Mouse (Mus musculus): Measurements from ENCODE around the gene Ear14.
"Not testable (repeated sequence)": the region's sequence is repeated elsewhere in the genome, so short reads cannot be mapped to it uniquely, and the experiment has no call there.

Gene Ear14

GRCm38 (mm10) chr14:51203115-51203514 is at the start of gene Ear14:
Ear14 (plus strand) TSS chr14:51203391.
- no peak for DNase-seq

- DNase-seq: no peak
These were observed 47.0 kb upstream of the Ear14 start for GRCm38 (mm10) chr14:51156056-51156735.

- DNase-seq: no peak
These were observed 46.5 kb upstream of the Ear14 start for GRCm38 (mm10) chr14:51156736-51157068.

GRCm38 (mm10) chr14:51157072-51157471 is 46.1 kb upstream of the Ear14 start:
- DNase-seq: no peak

DNA sequence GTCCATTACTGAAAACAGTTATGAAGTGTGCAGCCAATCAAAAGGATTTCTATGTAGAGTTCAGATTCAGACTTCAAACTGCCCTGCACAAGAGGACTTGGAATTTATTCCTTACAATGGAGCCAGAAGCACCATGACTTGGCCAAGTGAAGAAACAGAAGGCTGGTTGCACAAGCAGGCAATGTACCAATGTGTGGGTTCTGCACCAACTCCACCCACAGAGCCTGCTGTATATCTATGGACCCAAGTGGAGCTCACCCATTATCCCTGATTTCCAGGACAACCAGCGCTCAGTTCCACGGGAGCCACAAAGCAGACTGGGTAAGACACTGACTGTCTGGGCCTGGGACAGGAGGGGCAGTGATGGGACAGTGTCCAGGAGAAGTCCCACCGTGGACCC is 41.2 kb upstream of the Ear14 start, which contains the start of gene Rnase2b:
Gene Rnase2b, plus strand, starts transcription at position 285 of the 400 bp plus-strand sequence.
- DNase-seq: not testable (repeated sequence)

- not testable (repeated sequence) for DNase-seq
These were observed 39.9 kb upstream of the Ear14 start for GRCm38 (mm10) chr14:51163323-51163722.

DNA sequence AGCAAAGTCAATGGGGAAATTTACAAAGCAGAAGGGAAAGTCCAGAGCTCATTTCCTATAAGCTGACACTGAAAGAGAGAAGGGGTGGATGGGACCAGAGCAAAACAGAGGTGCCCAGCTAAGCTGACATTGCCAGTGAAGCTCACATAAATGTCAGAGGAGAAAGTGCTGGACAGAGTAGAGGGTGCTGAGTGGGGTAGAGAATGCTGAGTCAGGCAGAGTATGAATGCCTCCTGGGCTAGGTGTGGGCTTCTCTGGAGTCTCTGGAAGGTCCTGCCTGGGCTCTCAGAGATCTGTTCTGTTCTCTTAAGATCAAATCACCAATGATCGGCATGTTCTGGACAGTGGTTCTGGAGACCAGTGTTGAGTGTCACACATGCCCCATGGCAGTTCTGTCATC is 37.8 kb upstream of the Ear14 start:
- no peak for DNase-seq

DNA sequence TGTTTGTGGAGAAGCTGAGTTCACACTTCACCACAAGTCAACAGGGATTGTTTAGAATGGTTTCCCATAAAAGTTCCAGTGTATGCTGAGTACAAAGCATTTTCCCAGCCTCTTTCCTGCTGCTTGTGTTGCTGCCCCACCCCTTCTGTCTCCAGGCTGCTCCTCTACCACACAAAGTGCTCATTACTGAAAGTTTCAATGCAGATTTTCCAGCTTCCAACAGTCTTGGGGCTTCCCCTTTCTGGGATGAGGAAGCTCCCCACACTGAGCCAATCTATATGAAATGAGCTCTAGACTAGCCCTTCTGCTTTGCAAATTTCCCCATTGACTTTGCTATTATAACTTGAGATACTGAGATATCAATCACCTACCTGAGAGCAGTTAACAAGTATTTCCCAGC is 37.1 kb upstream of the Ear14 start:
- no peak for DNase-seq

GRCm38 (mm10) chr14:51172095-51172865 is 30.9 kb upstream of the Ear14 start:
- not testable (repeated sequence) for DNase-seq

- not testable (repeated sequence) for DNase-seq
These were observed 30.2 kb upstream of the Ear14 start for GRCm38 (mm10) chr14:51172947-51173346.

GRCm38 (mm10) chr14:51173843-51174242 is 29.3 kb upstream of the Ear14 start:
- no peak for DNase-seq

DNA sequence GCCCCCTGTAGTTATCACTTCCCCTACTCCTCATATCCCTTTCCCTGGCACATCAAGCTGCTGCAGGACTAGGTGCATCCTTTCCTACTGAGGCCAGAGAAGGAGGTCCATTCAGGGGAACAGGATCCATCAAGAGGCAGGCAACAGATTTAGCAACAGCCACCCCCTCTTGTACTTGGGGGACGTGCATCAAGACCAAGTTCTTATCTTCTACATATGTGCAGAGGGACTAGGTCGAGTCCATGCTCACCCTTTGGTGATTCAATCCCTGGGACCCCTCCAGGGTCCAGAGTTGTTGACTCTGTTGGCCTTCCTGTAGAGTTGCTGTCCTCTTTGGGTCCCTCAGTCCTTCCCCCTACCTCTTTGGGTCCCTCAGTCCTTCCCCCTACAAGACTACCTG is 22.1 kb upstream of the Ear14 start:
- not testable (repeated sequence) for DNase-seq

DNA sequence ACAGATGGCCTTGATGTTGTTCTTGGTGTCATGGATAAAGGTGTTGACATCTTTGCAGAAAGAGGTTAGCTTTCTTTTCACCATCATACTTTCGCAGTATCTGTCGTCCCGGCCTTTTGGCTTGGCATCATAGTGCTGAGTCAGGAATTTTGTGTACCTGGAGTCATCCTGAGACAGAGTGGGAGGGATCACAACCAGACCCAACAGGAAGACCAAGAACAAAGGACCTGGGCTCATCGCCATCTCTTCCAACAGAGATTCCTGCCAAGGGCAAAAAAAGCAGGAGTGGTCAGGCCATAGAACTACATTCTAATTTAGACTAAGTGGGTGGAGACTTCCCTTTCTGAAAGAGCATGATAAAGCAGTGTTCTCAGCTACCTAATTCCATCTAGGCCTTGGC is 7.5 kb upstream of the Ear14 start:
- no peak for DNase-seq

GRCm38 (mm10) chr14:51199098-51200023 is 3.8 kb upstream of the Ear14 start, which contains the start of gene Ang2:
Ang2 (minus strand) TSS chr14:51199148.
- no peak for DNase-seq

GRCm38 (mm10) chr14:51200054-51200453 is 3.1 kb upstream of the Ear14 start:
- no peak for DNase-seq

DNA sequence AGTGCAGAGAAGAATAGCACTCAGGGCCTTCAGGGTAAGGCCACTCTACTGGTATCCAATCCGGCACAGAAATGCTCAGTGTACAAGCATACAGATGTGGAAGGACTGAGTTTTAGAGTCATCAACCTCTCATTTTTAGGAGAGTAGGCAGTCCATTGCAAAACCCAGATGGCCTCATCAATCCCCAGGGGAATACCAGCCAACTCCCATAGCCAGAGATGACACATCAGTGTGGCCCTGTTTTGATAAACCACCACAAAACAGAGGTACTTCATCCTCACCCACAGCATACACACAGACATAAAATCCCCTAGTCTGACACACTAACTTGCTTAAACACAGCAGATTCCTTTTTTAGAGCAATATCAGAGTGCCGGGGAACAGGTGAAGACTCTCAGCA is 2.7 kb upstream of the Ear14 start:
- no peak for DNase-seq

GRCm38 (mm10) chr14:51220075-51220474 is 16.9 kb downstream of the Ear14 start:
- DNase-seq: not testable (repeated sequence)

- DNase-seq: not testable (repeated sequence)
These were observed 26.5 kb downstream of the Ear14 start for GRCm38 (mm10) chr14:51229657-51230056.

- not testable (repeated sequence) for DNase-seq
These were observed 34.3 kb downstream of the Ear14 start for GRCm38 (mm10) chr14:51237488-51237887.

DNA sequence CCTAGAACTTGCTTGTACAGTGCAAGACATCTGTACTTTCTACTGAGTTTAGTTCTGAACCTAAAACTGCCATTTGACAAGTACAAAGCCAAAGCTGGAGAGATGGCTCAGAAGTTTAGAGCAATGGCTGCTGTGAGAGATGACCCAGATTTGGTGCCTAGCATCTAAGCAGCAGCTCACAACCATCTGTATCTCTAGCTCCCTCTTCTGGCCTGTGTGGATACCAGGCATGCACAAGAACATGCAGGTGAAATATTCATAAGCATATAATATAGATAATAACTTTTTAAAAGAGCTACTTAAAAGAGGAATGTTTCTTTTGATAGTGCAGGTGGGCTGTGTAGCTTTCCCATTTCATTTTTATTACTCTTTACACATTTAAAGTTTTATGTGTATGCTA is 37.7 kb downstream of the Ear14 start:
- DNase-seq: no peak

DNA sequence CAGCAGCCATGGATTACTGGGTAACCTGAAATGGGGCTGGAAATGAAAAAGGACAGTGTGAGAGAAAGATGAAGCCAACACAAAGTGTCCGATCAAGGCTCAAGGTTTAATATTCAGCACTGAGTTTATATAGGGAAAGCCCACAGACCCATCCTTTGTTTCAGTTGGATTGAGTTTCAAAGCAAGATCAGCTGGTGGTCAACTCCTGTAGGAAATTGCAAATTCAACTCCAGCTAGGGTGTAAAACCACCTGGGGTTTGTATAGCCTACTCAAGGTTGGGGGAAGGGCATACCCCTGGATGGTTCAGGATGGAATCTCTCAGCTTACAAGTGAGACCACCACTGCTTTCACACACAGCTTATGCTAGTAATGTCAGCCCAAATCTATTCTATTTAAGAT is 44.5 kb downstream of the Ear14 start:
- DNase-seq: no peak

DNA sequence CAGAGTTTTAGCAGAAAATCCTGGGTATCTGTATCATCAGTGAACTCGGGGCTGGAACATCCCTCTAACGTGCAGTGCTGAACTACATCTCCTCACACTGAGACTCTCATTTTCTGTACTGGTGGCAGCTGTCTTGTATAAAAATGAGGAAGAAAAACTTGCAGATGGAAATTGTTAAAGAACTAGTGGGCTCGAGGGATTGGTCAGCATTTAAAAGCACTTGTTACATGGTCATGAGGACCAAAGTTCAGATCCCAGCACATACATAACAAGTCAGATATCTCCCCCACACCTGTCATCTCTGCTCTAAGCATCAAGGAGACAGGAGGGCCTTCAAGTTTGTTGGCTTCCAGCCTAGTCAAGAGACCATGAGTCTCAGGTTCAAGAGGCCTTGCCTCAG is 47.2 kb downstream of the Ear14 start:
- no peak for DNase-seq

DNA sequence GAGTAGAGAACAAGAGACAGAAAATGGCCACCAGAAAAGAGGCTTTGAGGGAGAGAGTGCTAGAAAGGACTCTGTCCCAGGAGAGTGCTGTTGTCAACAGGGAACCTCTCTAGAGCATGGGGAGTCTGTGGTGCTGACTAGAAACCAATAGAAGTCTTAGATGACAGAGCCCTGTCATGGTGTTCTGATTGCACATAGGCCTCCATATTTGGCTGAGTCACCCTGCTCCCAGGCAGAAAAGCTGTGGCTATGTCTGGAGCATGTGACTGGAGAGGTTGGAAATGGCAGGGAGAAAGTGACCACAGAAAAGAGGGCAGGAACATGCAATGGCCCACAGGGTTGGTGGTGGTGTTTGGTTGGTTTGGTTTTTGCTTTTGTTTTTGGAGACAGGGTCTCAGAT is 49.0 kb downstream of the Ear14 start:
- not testable (repeated sequence) for DNase-seq
